Mouse (Mus musculus) embryonic stem cell, embryonic (primary cell): ENCODE results near the gene Prkca.

Source experiments
- CTCF ChIA-PET, 4 experiments: fragments of 300-600 bp in 2 of 4; fragments of 350-600 bp in 2 of 4; sonication (Branson Sonifier 250); formaldehyde crosslinking; loops; one replicate each; lab custom pipeline; 2022; ENCODE audit warnings: inconsistent platforms in 2 of 4; lab: Charles Lee
- POLR2A ChIA-PET, 4 experiments: fragments of 300-600 bp in 2 of 4; fragments of 350-600 bp in 2 of 4; sonication (Branson Sonifier 250); formaldehyde crosslinking; loops; one replicate each; lab custom pipeline; 2022; ENCODE audit warnings: antibody characterized with exemption in 4 of 4, inconsistent platforms in 1 of 4; lab: Charles Lee

The Prkca gene

GRCm38 (mm10) chr11:108233015-108233414, 110.7 kb downstream of the Prkca start:
- POLR2A ChIA-PET: no interaction called here
- CTCF ChIA-PET: no interaction called here

- ChIA-PET CTCF (no interaction called here), POLR2A (interaction anchor here in 1 of 4 experiments (1.4 kb wide), 1 partner anchor 39 kb away, joined by 3 read pairs; no protein-coding TSS in a partner anchor)
Measured at GRCm38 (mm10) chr11:108230101-108230500, 113.6 kb downstream of the Prkca start.

DNA sequence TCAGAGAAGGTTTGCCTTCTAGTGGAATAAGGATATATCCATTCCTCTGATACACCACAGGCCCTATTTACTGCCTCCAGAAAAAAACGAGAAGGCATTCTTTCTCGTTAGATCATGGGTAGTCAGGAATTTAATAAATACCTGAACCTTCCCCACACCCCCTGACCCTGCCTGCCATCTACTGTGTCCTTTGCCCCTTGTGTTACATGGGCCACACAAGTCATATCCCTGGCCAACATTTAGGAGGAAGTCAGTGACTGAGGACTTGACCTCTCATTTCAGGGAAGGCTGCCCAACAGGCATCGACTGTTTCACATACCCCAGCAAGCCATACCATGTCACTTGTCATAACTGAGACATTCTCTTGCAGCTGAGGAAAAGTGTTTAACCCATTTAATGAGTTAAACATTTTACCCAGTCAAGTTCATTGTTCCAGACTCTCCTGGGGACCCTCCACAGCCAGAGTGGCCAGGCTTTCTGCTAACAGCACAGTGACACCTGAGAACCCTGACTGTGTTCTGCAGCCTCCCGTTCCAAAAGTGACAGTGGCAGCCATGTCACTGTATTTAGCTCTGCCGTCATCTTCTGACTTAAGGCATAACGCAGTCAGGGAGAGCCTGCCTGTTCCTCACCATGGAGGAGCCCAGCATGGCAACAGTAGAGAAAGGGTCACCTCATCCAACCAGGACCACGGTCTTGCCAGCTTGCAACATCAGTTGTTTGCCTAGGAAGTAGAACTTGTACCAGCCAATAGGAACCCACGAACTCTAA, 114.4 kb downstream of the Prkca start:
- CTCF ChIA-PET: no interaction called here

GRCm38 (mm10) chr11:108228497-108228896, 115.2 kb downstream of the Prkca start:
- ChIA-PET CTCF (no interaction called here), POLR2A (interaction anchor here in 1 of 4 experiments (0.7 kb wide), 1 partner anchor 963 kb away, joined by 3 read pairs; no protein-coding TSS in a partner anchor)

More for the DNA sequence above, 114.4 kb downstream of the Prkca start:
- POLR2A ChIA-PET: no interaction called here

DNA sequence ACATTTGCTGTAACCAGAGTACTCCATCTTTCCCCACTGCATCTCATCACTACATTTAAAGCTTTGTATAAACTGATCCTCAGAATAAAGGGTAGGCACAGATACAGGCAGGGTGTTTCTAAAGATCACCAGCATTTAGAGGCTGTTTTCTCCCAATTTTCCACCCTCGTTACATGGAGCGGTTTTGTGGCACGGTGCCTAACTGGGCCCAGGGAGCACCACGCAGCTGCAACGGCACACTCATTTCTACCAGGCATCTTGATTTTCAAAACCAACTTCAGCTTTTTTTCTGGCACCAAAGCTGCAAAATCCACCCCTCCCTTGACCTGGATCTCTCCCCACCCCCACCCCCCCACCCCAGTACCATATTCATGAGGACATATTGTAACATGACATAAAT, 117.5 kb downstream of the Prkca start:
- CTCF ChIA-PET: no interaction called here

GRCm38 (mm10) chr11:108224233-108224973, 119.3 kb downstream of the Prkca start:
- CTCF ChIA-PET: interaction anchor here in 1 of 4 experiments (0.7 kb wide), 1 partner anchor 1360 kb away, joined by 3 read pairs; no protein-coding TSS in a partner anchor
- POLR2A ChIA-PET: interaction anchor here in 2 of 4 experiments (0.6 to 1.1 kb wide), 2 partner anchors 119 to 890 kb away, joined by 3 read pairs; partner anchors contain the start of gene Prkca (in 1 of the 2)

More for the DNA sequence above, 117.5 kb downstream of the Prkca start:
- POLR2A ChIA-PET: no interaction called here

GRCm38 (mm10) chr11:108223613-108224232, 120.0 kb downstream of the Prkca start:
- CTCF ChIA-PET: no interaction called here
- POLR2A ChIA-PET: interaction anchor here in 2 of 4 experiments (0.6 to 1.1 kb wide), 2 partner anchors 120 to 891 kb away, joined by 3 read pairs; partner anchors contain the start of gene Prkca (in 1 of the 2)

DNA sequence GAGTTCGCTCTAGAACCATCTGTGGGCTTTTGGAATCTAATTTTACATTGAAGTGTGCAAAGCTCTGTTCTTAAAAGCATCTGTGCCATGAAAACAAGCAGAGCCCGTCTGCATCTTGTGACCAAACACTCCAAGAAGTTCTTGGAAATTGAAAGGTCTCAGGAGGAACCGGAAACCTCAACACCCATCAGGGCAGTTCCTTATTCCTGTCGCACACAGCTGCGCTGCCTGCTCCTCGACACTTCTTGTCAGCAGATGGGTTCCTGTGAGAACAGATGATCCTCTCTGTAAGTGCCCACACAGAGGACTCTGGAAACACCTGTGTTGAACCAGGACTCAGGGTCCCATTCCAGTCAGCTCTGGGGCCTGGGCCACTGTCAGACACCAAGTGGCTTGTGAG, 120.6 kb downstream of the Prkca start:
- POLR2A ChIA-PET: no interaction called here

DNA sequence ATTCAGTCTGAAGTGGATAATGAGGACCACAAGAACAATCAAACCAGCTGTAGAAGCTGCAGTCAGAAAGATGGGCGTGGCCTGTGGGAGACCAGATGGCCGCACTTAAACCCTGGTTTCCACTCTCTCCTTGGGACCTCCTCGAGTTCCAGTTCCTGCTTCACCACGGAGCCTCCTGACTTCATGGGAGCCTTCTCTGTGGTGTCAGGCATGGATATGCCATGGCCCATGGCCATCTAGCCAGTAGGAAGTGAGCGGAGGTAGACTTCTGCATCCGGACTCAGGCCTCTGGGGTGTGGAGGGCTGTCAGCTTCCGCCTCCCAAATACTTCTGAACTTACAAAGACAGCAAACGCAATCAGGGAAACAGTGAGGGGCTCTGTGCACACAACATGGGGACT, 121.1 kb downstream of the Prkca start:
- CTCF ChIA-PET: no interaction called here

More for the DNA sequence above, 120.6 kb downstream of the Prkca start:
- CTCF ChIA-PET: no interaction called here

DNA sequence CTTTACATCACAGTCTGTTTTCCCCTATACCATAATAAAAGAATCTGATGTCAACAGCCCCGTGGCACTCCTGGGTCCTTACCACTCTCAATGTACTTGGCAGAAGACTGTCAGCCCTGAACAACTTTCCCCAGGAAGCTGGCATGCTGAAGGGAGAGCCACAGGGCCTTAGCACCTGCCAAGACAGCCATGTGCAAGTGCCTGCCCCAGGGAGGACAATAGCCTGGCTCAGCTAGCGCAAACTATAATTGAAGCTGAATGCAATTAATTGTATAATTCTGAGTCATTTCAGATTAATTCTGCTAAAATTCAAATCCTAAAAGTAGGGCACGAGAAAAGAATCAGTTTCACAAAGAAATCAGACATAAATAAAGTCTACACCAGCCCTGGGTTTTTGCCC, 121.7 kb downstream of the Prkca start:
- ChIA-PET POLR2A (no interaction called here), CTCF (no interaction called here)

More for the DNA sequence above, 121.1 kb downstream of the Prkca start:
- POLR2A ChIA-PET: no interaction called here

- POLR2A ChIA-PET: interaction anchor here in 1 of 4 experiments (0.5 kb wide), 1 partner anchor 429 kb away, joined by 4 read pairs; no protein-coding TSS in a partner anchor
- CTCF ChIA-PET: interaction anchor here in 1 of 4 experiments (0.6 kb wide), 1 partner anchor 1306 kb away, joined by 5 read pairs; no protein-coding TSS in a partner anchor
Measured at GRCm38 (mm10) chr11:108221124-108221835, 122.4 kb downstream of the Prkca start.

DNA sequence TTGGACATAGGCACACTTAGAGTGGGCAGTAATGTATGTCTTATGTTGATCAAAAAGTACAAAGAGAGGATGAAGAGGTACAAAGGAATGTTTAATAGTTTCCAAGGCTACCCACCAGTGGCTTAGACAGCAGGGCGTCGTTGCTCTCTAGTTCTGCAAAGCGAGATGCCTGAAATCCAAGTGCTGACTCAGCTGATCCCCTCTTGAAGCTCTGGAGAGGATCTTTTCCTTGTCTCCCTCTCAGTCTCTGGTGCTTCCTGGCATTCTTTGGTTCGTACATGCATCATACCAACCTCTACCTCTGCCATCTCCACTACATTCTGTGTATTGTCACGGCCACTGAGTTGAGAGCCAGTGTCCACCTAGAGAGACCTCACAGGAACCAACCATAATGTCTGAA, 123.1 kb downstream of the Prkca start:
- ChIA-PET POLR2A (no interaction called here), CTCF (interaction anchor here in 1 of 4 experiments (0.6 kb wide), 1 partner anchor 1306 kb away, joined by 5 read pairs; no protein-coding TSS in a partner anchor)

DNA sequence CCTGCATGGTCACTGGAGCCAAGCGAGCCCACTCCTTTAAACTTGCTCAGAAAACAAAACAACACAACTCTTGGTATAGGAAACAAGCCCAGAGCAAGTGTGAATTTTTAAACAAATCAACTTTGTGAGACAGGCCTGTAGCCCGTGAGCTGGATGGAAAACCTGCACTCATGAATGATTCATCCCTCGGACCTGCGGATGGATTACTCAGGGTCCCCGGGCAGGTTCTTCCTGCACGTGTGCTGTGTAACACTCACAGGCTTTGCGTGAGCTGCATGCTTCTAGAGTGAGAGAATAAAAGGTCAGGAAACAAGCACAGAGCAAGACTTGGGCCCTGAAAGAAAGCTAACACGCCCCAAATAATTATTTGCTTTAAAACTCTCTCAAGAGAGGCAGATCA, 126.7 kb downstream of the Prkca start:
- CTCF ChIA-PET: interaction anchor here in 1 of 4 experiments (0.6 kb wide), 1 partner anchor 207 kb away, joined by 4 read pairs; no protein-coding TSS in a partner anchor
- POLR2A ChIA-PET: interaction anchor here in 1 of 4 experiments (0.6 kb wide), 1 partner anchor 964 kb away, joined by 4 read pairs; no protein-coding TSS in a partner anchor

GRCm38 (mm10) chr11:108216064-108216463, 127.7 kb downstream of the Prkca start:
- CTCF ChIA-PET: no interaction called here
- POLR2A ChIA-PET: no interaction called here

GRCm38 (mm10) chr11:108215466-108215865, 128.3 kb downstream of the Prkca start:
- ChIA-PET POLR2A (no interaction called here), CTCF (no interaction called here)

- CTCF ChIA-PET: interaction anchor here in 2 of 4 experiments (0.5 to 1.8 kb wide), 2 partner anchors 52 to 163 kb away, joined by 3 to 7 read pairs; no protein-coding TSS in a partner anchor
- POLR2A ChIA-PET: no interaction called here
Measured at GRCm38 (mm10) chr11:108214521-108215223, 129.1 kb downstream of the Prkca start.

DNA sequence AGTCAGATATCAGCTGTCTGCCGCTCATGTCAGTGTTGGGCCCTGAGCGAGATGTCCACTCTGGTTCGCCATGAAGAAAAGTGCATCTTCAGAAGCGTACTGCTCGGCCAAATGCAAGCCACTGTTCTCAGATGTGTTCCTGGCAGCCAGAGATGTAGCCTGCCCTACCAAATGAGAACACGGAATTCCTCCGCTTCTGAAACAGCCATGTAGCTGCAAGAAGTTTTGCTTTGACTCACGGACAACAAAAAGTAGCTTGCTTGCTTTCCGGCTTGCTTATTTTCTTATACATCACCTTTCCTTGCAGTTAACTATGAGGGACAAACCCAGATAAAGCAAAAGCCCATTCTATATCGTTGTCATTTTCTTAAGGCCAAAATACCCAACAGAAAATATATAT, 129.9 kb downstream of the Prkca start:
- POLR2A ChIA-PET: no interaction called here
- CTCF ChIA-PET: interaction anchor here in 1 of 4 experiments (1.8 kb wide), 1 partner anchor 164 kb away, joined by 7 read pairs; no protein-coding TSS in a partner anchor
